Mouse (Mus musculus): ENCODE results near the gene Tmem135.

DNA sequence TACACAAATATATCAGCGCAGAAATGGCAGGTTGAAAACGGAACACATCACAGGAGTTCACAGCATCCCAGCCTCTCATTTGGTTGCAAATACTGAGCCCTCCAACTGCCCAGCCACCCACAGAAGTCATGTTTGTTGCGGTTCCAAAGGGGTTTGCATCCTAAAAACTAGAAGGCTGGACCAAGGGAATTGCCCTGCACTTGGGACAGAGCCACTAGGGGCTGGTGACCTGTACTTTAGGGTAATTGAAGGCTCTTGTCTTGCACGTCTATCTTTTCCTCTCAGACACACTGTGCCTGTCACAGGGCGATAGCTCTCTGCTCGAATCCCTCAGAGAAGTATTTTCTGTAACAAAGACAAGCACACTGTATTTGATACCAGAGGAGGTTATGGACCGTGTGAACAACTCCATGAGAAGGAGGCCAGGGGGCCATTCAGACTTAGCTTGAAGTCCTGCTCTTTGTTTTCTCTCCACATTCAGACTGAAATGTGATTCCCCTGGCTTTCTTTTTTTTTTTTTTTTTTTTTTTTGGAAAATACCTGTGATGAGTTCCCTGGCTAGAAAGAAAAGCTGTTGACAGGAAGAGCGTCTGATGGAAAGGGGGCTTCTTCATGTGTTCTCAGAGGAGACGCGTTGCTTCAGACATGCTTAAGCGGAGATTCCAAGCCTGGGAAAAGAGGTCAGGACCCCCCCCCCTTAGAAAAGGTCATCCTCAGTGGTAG is 2.7 kb downstream of the Tmem135 start:
- TF ChIP-seq POLR2AphosphoS2 (IDR thresholded peaks at IDR 0.05; ENCODE audit: low read depth, low read length), result no peak
- no peak for TF ChIP-seq CTCF (conservative IDR thresholded peaks at IDR 0.05 in 1 of 2, IDR thresholded peaks at IDR 0.05 in 1 of 2; ENCODE audit: low read depth in 2 of 2, low read length in 2 of 2)
- TF ChIP-seq MYC (IDR thresholded peaks at IDR 0.05; ENCODE audit: low read depth, low read length), result no peak
- TF ChIP-seq POLR2A (IDR thresholded peaks at IDR 0.05; ENCODE audit: low read depth, low read length), result no peak
- no peak for TF ChIP-seq RCOR1 (conservative IDR thresholded peaks at IDR 0.05; ENCODE audit: low read depth, low read length)

Data from CH12.LX (cell line).